Mouse (Mus musculus) left cerebral cortex, adult 2 months (tissue): ENCODE measurements around the gene Krtap9-5. TPM values are rescaled to one million over a fixed set of nuclear protein-coding genes. Genes with fewer than 3 reads are reported as not detected.

Source experiments
- DNase-seq, 2 experiments: peaks; one replicate each; pipeline ENCODE4 v3.0.0; 2021 to 2022; ENCODE audit warnings: low spot score in 2 of 2, mixed read lengths in 1 of 2; ENCODE audit errors: extremely low spot score in 1 of 2
- H3K27ac ChIP-seq: fragments of 200-600 bp; 2 replicates; pipeline ENCODE4 v1.8.1; 2022
- H3K4me3 ChIP-seq: fragments of 200-600 bp; 2 replicates; pipeline ENCODE4 v1.8.1; 2022
- CTCF ChIP-seq: fragments of 200-600 bp; IDR thresholded peaks from 2 replicates; pipeline ENCODE4 v1.8.1; 2022; ENCODE audit warnings: antibody characterized with exemption, mild to moderate bottlenecking, moderate library complexity
- intact Hi-C: fragments of 180-260 bp; cut with DNase I; formaldehyde crosslinking; loops from one replicate; pipeline ENCODE4 v1.15.1; 2025
- total RNA-seq, 2 experiments: library from RNA; stranded (reverse); gene quantifications; 2 replicates each; pipeline ENCODE4 v1.2.3; 2021

Krtap9-5 gene
- total RNA-seq, 2 experiments from 2014 or later: not detected

DNA sequence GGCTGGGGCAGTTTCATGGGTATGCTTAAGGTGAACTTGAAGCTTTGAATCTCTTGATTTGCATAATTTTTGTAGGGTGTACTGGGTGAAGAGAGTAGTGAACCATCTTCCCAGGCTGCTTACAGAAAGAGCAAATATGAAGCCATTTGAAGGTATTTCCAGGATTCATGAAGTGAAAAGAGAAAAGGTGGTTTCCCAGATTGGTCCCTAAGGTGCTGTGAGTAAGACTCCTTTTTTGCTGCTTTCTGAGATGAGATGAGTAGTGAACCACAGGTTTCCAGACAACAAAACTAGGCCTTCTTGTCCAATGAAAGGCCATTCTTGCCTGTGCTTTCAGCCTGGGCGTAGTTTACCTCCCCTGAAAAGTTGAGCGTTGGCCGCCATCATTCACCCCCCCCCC, 40.3 kb downstream of the Krtap9-5 start:
- TF ChIP-seq CTCF: no peak
- intact Hi-C loops: no loop called here
- no peak overlapping the region for H3K27ac ChIP-seq
- no peak overlapping the region for H3K4me3 ChIP-seq
- DNase-seq: no peak

DNA sequence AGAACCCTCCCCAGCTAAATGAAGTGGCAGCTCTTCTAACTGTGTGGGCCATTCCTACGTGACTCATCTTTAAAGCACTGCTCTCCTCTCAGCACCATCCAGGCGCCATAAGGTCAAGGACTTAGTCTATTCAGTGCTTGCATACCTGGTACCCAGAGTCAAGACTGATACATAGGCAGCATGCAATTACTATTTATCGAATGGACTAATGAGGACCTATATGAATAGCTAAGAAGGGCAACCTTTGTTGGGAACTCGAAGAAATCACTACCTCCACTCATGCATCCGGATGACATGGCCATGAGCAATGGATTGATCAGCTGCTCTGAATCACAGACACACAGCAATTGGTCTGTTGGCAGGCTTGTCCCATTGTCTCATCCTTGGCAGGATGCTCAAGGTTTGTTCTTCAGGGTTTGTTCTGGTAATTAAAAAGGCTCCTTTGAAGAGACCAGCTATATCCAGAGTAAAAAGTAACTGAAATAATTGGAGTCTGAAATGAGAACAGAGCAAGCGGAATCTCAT, 41.7 kb downstream of the Krtap9-5 start:
- Histone ChIP-seq H3K4me3 (no peak overlapping the region), H3K27ac (no peak overlapping the region)
- DNase-seq: no peak
- intact Hi-C loops: no loop called here
- TF ChIP-seq CTCF: no peak

DNA sequence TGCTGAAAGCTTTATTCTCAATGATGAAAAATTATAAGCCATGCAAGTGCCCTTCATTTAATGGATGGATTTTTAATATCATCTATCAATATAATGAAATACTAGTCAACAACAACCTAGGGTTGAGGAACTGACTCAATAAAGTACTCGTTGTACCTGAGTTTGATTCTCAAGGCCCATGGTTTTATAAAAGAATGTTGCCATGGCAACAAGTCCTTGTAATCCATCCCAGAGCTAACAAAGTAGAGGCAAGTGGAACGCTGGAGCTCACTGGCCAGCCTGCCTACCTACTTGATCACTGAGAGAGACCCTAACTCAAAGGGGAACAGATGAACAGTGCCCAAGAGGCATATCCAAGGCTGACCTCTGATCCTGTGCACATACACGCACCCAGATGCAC, 42.3 kb downstream of the Krtap9-5 start:
- no peak for TF ChIP-seq CTCF
- DNase-seq: no peak
- H3K4me3 ChIP-seq: no peak overlapping the region
- no peak overlapping the region for H3K27ac ChIP-seq
- intact Hi-C loops: no loop called here

DNA sequence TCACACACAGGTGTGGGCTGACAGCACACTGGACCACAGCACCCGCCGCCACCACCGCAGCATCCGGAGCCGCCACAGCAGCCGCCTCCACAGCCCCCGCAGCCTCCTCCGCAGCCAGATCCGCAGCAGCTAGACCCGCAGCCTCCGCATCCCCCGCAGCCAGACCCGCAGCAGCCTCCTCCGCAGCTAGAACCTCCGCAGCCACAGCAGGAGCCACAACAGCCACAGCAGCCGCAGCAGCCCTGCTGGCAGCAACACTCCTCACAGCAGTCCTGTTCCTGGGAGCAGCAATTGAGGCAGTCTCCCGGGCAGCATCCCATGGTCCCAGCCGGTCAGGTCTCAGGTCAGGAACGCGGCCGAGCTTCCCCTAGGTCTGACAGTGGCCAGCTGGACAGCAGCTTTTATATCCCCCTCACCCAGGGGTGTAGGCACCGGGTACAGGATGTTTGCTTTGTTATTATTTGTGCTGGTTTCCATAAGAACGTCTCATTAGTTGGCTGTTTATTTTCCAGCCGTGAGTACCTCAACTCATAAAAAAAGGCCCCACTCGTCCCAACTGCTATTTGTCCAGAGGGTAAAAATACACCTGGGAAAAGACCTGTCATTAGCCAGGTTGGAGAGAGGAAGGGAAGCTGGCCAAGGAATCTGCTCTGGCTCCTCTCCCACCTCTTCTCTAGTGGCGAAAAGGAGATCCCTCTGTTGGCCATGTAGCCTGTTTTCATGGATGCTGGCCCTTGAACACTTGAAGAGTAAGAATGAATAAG, 45.5 kb downstream of the Krtap9-5 start, which contains the start of gene Krtap17-1:
TSS of gene Krtap17-1 (minus strand) at position 375 of the 764 bp plus-strand sequence.
- H3K4me3 ChIP-seq: no peak within 1 kb of the TSS
- no peak within 1 kb of the TSS for H3K27ac ChIP-seq
- intact Hi-C loops: no loop called here
- TF ChIP-seq CTCF: no peak
- no peak for DNase-seq

DNA sequence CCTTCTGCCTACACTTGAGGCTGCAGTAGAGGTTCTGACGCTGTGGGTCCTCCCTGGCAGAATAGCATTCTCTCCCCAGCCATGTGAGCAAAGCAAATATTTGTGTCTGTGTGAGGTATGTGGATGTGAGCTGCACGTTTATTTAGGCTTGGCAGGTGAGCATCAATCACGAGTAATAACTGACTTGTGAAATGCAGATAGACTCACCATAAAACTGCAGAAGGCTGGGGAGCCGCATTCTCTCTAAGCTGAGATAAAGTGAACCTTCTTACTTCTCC, 46.0 kb downstream of the Krtap9-5 start:
- DNase-seq: no peak
- intact Hi-C loops: no loop called here
- no peak overlapping the region for H3K27ac ChIP-seq
- no peak for TF ChIP-seq CTCF
- no peak overlapping the region for H3K4me3 ChIP-seq

DNA sequence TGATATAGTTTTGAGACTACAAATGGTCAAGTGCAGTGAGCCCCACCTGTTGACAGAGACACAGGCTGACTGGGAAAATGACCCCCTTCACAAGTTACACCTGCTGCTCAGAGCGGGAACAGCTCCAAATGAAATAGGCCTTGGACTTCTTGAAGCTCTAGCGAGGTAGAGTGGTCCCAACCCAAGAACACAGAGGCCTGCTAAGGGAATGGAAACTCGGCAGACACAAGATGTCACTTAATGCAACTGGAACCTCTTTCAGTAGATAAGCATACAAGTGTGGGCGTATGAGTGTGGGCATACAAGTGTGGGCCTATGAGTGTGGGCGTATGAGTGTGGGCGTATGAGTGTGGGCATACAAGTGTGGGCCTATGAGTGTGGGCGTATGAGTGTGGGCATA, 50.8 kb downstream of the Krtap9-5 start:
- no peak overlapping the region for H3K27ac ChIP-seq
- H3K4me3 ChIP-seq: no peak overlapping the region
- intact Hi-C loops: no loop called here
- DNase-seq: no peak
- no peak for TF ChIP-seq CTCF

Other genes starting within 250 kb of the Krtap9-5 start
- not detected for gene Gm14180, start 214.2 kb upstream of the Krtap9-5 start, total RNA-seq
- gene Gm11595, start 175.6 kb upstream of the Krtap9-5 start, total RNA-seq: not detected
- not detected for gene Krtap4-8, start 167.8 kb upstream of the Krtap9-5 start, total RNA-seq
- gene Krtap4-9, start 163.3 kb upstream of the Krtap9-5 start, total RNA-seq: not detected
- gene Gm11596, start 155.0 kb upstream of the Krtap9-5 start, total RNA-seq: not detected
- not detected for gene Gm11569, start 149.5 kb upstream of the Krtap9-5 start, total RNA-seq
- not detected for gene Gm11554, start 144.0 kb upstream of the Krtap9-5 start, total RNA-seq
- not detected for gene Krtap4-13, start 138.6 kb upstream of the Krtap9-5 start, total RNA-seq
- gene Gm11564, start 132.8 kb upstream of the Krtap9-5 start, total RNA-seq: not detected
- gene 2300003K06Rik, start 110.4 kb upstream of the Krtap9-5 start, total RNA-seq: not detected
- not detected for gene Krtap4-16, start 96.9 kb upstream of the Krtap9-5 start, total RNA-seq
- gene Gm11568, start 90.6 kb upstream of the Krtap9-5 start, total RNA-seq: not detected
- not detected for gene Gm11559, start 84.0 kb upstream of the Krtap9-5 start, total RNA-seq
- not detected for gene Krtap9-1, start 75.1 kb upstream of the Krtap9-5 start, total RNA-seq
- gene Gm11567, start 69.3 kb upstream of the Krtap9-5 start, total RNA-seq: not detected
- not detected for gene Krtap31-1, start 40.6 kb upstream of the Krtap9-5 start, total RNA-seq
- gene Gm11565, start 33.7 kb upstream of the Krtap9-5 start, total RNA-seq: not detected
- gene Krtap31-2, start 12.2 kb upstream of the Krtap9-5 start, total RNA-seq: not detected
- gene Krtap29-1, start 30.6 kb downstream of the Krtap9-5 start, total RNA-seq: not detected
- not detected for gene Krtap16-1, start 38.1 kb downstream of the Krtap9-5 start, total RNA-seq
- gene Krtap17-1, start 45.5 kb downstream of the Krtap9-5 start, total RNA-seq: not detected
- not detected for gene Krt33a, start 67.7 kb downstream of the Krtap9-5 start, total RNA-seq
- not detected for gene Krt33b, start 81.4 kb downstream of the Krtap9-5 start, total RNA-seq
- gene Krt34, start 93.1 kb downstream of the Krtap9-5 start, total RNA-seq: not detected
- not detected for gene Krt31, start 102.1 kb downstream of the Krtap9-5 start, total RNA-seq
- not detected for gene Krt32, start 139.8 kb downstream of the Krtap9-5 start, total RNA-seq
- gene Krt35, start 147.8 kb downstream of the Krtap9-5 start, total RNA-seq: not detected
- not detected for gene Krt36, start 157.2 kb downstream of the Krtap9-5 start, total RNA-seq
- gene Krt13, start 173.1 kb downstream of the Krtap9-5 start, total RNA-seq: not detected
- not detected for gene Krt15, start 187.5 kb downstream of the Krtap9-5 start, total RNA-seq
- gene Krt19, start 200.2 kb downstream of the Krtap9-5 start, total RNA-seq: not detected
- 1 to 10 TPM; 3.2 to 3.4 TPM for gene Krt9, start 244.8 kb downstream of the Krtap9-5 start, total RNA-seq